Comparison of ENCODE assay signal across 23 mouse cellular contexts in genomic region chr6:128969741-128970140, GRCm38 (mm10). TPM values are rescaled to one million over a fixed set of nuclear protein-coding genes. Genes with fewer than 3 reads are reported as not detected.
"Had no signal": no experiment of that assay in that cellular context is flagged by ENCODE, and none has a peak within 500 bp of the region (broad histone marks: within the 10 kb centered on the region; RNA-seq: fewer than 3 reads in every experiment).

No protein-coding gene starts in this region.

- H3K27ac ChIP-seq: lung, embryonic 15.5 days; macrophage; neural tube, embryonic 13.5 days; neural tube, embryonic 15.5 days; stomach, embryonic 15.5 days; stomach, postnatal 0 days had no signal

- H3K9ac ChIP-seq: liver, postnatal 0 days; lung, embryonic 15.5 days; neural tube, embryonic 13.5 days; neural tube, embryonic 15.5 days; stomach, embryonic 15.5 days had no signal

- H3K4me3 ChIP-seq: lung, embryonic 15.5 days; megakaryocyte, embryonic 14.5 days; myocyte; neural tube, embryonic 13.5 days; neural tube, embryonic 15.5 days; stomach, embryonic 15.5 days had no signal

- H3K4me2 ChIP-seq: lung, embryonic 15.5 days; midbrain, embryonic 11.5 days; neural tube, embryonic 13.5 days; neural tube, embryonic 15.5 days; stomach, embryonic 15.5 days had no signal

- ATAC-seq: liver, postnatal 0 days; lung, postnatal 0 days; midbrain, embryonic 16.5 days had no signal

- DNase-seq: liver, postnatal 0 days; lung, adult 2 months; lung, postnatal 14 days; lung, postnatal 36 days; midbrain, embryonic 14.5 days; right cerebral cortex, postnatal 14 days; thymus, adult 2 months; thymus, postnatal 25 days; thymus, postnatal 4 days had no signal

- H3K9me3 ChIP-seq: lung, embryonic 15.5 days; megakaryocyte, embryonic 14.5 days; neural tube, embryonic 13.5 days; neural tube, embryonic 15.5 days; stomach, embryonic 15.5 days had no signal

- H3K36me3 ChIP-seq: lung, embryonic 15.5 days; neural tube, embryonic 13.5 days; neural tube, embryonic 15.5 days; stomach, embryonic 15.5 days had no signal

- H3K27me3 ChIP-seq: lung, embryonic 15.5 days; megakaryocyte, embryonic 14.5 days; neural tube, embryonic 13.5 days; neural tube, embryonic 15.5 days; stomach, embryonic 15.5 days had no signal

- H3K4me1 ChIP-seq: lung, embryonic 15.5 days; neural tube, embryonic 13.5 days; neural tube, embryonic 15.5 days; stomach, embryonic 15.5 days had no signal

RNA-seq across cellular contexts. Expression of gene Clec2g, which starts 35.6 kb away (rescaled TPM):
- total RNA-seq: megakaryocyte progenitor cell, adult 5-6 weeks had no signal
- polyA plus RNA-seq: liver, postnatal 0 days; lung, embryonic 15.5 days; lung, postnatal 0 days; macrophage; midbrain, embryonic 11.5 days; midbrain, embryonic 14.5 days; midbrain, embryonic 16.5 days; myocyte; neural tube, embryonic 11.5 days; neural tube, embryonic 13.5 days; neural tube, embryonic 15.5 days; testis, adult 2 months had no signal
